Mouse (Mus musculus): ENCODE data around the gene Vipr2. TPM values are rescaled to one million over a fixed set of nuclear protein-coding genes. Genes with fewer than 3 reads are reported as not detected.

The Vipr2 gene
- polyA plus RNA-seq, 2 experiments = 2.9 to 5.6 TPM

DNA sequence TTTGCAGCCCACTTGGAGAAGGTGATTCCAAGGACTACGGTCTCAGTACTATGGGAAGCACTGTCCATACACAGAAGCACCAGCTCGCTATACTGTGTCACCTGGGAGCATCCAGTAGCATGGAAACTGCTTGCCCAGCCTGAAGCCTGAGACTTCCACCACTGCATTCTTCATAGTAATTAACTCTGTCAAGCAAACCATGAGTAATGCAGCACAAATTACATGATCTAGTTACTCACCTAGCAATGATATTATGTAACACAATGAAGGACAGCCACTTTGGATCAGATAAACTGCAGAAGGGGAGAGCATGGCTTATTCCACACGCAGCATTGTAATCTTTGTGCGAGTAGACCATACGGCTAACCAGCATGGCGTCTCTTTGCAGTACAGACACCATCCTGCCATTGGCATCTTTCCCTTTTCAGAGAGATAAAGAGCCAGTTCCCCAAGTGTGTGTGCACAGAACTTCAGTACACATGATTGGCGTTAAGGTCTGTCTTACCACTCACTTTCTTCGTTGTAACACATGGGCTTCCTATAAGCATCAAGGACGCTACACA lies 75.4 kb downstream of the Vipr2 start:
- ATAC-seq (ENCODE audit: low FRiP score, low read depth) = no peak
- TF ChIP-seq POLR2A (IDR thresholded peaks at IDR 0.05; ENCODE audit: borderline replicate concordance, extremely low read depth, insufficient read depth, insufficient read length) = no peak
- H3K4me2 ChIP-seq (replicated peaks; ENCODE audit: low read depth, low read length, severe bottlenecking) = no peak overlapping the region
- H3K36me3 ChIP-seq (ENCODE audit: control insufficient read depth, insufficient read depth, low read length) = no peaks in the 10 kb centered on the region
- no peaks in the 10 kb centered on the region for H3K9me3 ChIP-seq (ENCODE audit: control insufficient read depth, low read length)
- 90% methylated on average over 9 of the region's 9 CpGs for WGBS
- no peak overlapping the region for H3K27ac ChIP-seq (replicated peaks; ENCODE audit: low read depth, low read length)
- no peak overlapping the region for H3K9ac ChIP-seq (ENCODE audit: low read depth, low read length, severe bottlenecking)
- no peak for DNase-seq (ENCODE audit: low spot score)
- no peak overlapping the region for H3K4me3 ChIP-seq (replicated peaks; ENCODE audit: low read length)
- H3K4me1 ChIP-seq (ENCODE audit: control insufficient read depth, insufficient read depth, low read length) = no peaks in the 10 kb centered on the region
- H3K27me3 ChIP-seq (ENCODE audit: control insufficient read depth, insufficient read depth, low read length) = no peaks in the 10 kb centered on the region

DNA sequence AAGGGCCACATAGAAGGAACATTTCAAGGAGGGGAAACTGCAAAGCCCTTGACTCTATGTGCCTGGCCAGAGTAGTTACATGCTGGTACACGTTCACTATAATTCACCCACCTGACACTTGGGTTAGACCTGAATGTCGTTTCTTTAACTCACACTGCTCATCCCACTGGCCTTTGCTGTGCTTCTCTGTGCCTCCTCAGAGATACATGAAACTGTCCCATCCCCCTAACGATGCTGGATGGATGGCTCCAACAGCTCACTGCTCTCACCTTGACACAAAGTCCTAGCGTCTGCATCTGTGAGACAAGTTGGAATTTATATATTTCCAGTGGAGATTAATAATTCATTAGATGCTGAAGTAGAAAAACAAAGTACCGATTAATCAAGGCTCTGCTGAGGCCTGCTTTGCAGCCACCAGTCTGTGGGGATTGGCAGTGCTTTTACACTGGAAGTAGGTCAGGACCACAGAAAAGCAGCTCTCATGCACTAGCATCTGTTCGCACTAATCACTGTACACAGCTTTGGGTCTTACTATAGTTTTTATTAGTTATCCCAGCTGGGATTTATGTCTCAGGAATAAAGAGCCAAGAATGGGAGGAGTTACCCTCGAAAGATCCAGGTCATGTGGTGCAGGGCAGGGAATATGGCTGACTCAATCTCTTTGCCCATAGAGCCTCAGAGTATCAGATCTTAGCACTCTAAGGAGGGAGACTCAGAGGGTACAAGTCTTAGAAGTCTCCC lies 79.4 kb downstream of the Vipr2 start:
- Histone ChIP-seq H3K4me3 (replicated peaks; ENCODE audit: low read length) (no peak overlapping the region), H3K9me3 (ENCODE audit: control insufficient read depth, low read length) (no peaks in the 10 kb centered on the region), H3K4me2 (replicated peaks; ENCODE audit: low read depth, low read length, severe bottlenecking) (no peak overlapping the region), H3K36me3 (ENCODE audit: control insufficient read depth, insufficient read depth, low read length) (no peaks in the 10 kb centered on the region), H3K27me3 (ENCODE audit: control insufficient read depth, insufficient read depth, low read length) (no peaks in the 10 kb centered on the region), H3K9ac (ENCODE audit: low read depth, low read length, severe bottlenecking) (no peak overlapping the region), H3K27ac (replicated peaks; ENCODE audit: low read depth, low read length) (no peak overlapping the region), H3K4me1 (ENCODE audit: control insufficient read depth, insufficient read depth, low read length) (no peaks in the 10 kb centered on the region)
- peak; percentile 34; the same call in 1 of the 2 replicates for ATAC-seq (ENCODE audit: low FRiP score, low read depth)
- 68% methylated on average over 7 of the region's 7 CpGs for WGBS
- TF ChIP-seq POLR2A (IDR thresholded peaks at IDR 0.05; ENCODE audit: borderline replicate concordance, extremely low read depth, insufficient read depth, insufficient read length) = no peak
- DNase-seq (ENCODE audit: low spot score) = no peak

DNA sequence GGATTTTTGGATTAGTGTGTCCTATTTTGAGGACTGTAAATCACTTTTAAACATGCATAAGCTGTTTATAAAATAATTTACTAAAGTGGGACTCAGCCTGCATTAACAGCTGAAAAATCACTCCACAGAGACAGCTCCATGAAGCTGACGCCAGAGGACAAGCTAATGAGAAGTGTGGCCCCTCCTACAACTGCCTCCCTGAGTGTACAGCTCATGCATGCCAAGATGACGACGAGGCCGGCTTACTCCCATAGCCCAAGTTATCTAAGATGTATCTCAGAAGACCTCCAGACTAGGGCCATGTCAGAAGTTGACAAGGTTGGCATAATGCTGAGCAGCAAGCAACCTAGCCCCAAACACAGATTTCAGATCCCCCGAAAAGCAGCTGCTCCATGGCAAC lies 81.7 kb downstream of the Vipr2 start:
- no peaks in the 10 kb centered on the region for H3K27me3 ChIP-seq (ENCODE audit: control insufficient read depth, insufficient read depth, low read length)
- WGBS = 72% methylated on average over 5 of the region's 5 CpGs
- no peaks in the 10 kb centered on the region for H3K4me1 ChIP-seq (ENCODE audit: control insufficient read depth, insufficient read depth, low read length)
- ATAC-seq (ENCODE audit: low FRiP score, low read depth) (no peak), DNase-seq (ENCODE audit: low spot score) (no peak)
- H3K9ac ChIP-seq (ENCODE audit: low read depth, low read length, severe bottlenecking) = no peak overlapping the region
- H3K36me3 ChIP-seq (ENCODE audit: control insufficient read depth, insufficient read depth, low read length) = no peaks in the 10 kb centered on the region
- no peak overlapping the region for H3K4me2 ChIP-seq (replicated peaks; ENCODE audit: low read depth, low read length, severe bottlenecking)
- no peak overlapping the region for H3K27ac ChIP-seq (replicated peaks; ENCODE audit: low read depth, low read length)
- no peak for TF ChIP-seq POLR2A (IDR thresholded peaks at IDR 0.05; ENCODE audit: borderline replicate concordance, extremely low read depth, insufficient read depth, insufficient read length)
- no peak overlapping the region for H3K4me3 ChIP-seq (replicated peaks; ENCODE audit: low read length)
- H3K9me3 ChIP-seq (ENCODE audit: control insufficient read depth, low read length) = no peaks in the 10 kb centered on the region

DNA sequence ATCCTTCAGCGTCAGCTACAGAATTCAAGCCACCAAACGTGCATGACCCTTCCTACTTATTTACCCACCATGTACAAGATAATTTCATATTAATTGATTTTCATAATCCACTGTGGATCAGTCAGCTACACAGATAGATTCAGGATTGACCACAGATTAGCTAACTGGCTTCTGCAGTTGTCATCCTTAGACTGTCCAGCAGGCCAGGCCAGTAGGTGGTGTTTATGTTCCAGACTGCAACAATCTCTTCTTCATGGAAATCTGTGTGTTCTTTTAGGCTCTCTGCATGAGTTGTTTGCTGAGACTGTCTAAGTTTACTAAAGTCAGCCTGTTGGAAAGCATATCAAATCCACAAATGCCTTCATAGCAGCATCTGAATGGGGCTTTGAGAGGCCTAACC lies 82.2 kb downstream of the Vipr2 start:
- DNase-seq (ENCODE audit: low spot score) = no peak
- H3K4me1 ChIP-seq (ENCODE audit: control insufficient read depth, insufficient read depth, low read length) = no peaks in the 10 kb centered on the region
- no peaks in the 10 kb centered on the region for H3K9me3 ChIP-seq (ENCODE audit: control insufficient read depth, low read length)
- no peak overlapping the region for H3K4me2 ChIP-seq (replicated peaks; ENCODE audit: low read depth, low read length, severe bottlenecking)
- H3K27me3 ChIP-seq (ENCODE audit: control insufficient read depth, insufficient read depth, low read length) = no peaks in the 10 kb centered on the region
- no peaks in the 10 kb centered on the region for H3K36me3 ChIP-seq (ENCODE audit: control insufficient read depth, insufficient read depth, low read length)
- no peak for TF ChIP-seq POLR2A (IDR thresholded peaks at IDR 0.05; ENCODE audit: borderline replicate concordance, extremely low read depth, insufficient read depth, insufficient read length)
- 85% methylated on average over 2 of the region's 2 CpGs for WGBS
- no peak overlapping the region for H3K9ac ChIP-seq (ENCODE audit: low read depth, low read length, severe bottlenecking)
- H3K27ac ChIP-seq (replicated peaks; ENCODE audit: low read depth, low read length) = no peak overlapping the region
- ATAC-seq (ENCODE audit: low FRiP score, low read depth) = no peak
- no peak overlapping the region for H3K4me3 ChIP-seq (replicated peaks; ENCODE audit: low read length)

DNA sequence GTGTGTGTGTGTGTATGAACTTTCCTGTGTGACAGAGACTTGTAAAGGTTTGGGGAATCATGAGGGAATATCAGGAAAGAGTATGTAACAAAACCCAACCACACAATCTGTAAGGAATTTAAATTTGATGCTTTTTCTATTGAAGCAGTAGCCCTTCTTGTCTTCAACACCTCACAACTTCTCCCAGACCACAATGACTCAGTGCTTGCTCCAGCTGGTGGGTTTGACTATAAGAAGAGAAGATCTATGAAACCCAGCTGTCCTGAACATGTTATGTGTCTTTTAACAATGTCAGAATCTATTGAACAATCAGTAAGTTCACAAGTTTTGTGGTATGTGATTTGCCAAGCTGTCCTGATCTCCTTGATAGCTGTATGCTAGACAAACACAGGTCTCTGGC lies 87.8 kb downstream of the Vipr2 start:
- DNase-seq (ENCODE audit: low spot score) = no peak
- no peak for TF ChIP-seq POLR2A (IDR thresholded peaks at IDR 0.05; ENCODE audit: borderline replicate concordance, extremely low read depth, insufficient read depth, insufficient read length)
- Histone ChIP-seq H3K4me3 (replicated peaks; ENCODE audit: low read length) (no peak overlapping the region), H3K36me3 (ENCODE audit: control insufficient read depth, insufficient read depth, low read length) (no peaks in the 10 kb centered on the region), H3K27ac (replicated peaks; ENCODE audit: low read depth, low read length) (no peak overlapping the region), H3K4me1 (ENCODE audit: control insufficient read depth, insufficient read depth, low read length) (no peaks in the 10 kb centered on the region), H3K27me3 (ENCODE audit: control insufficient read depth, insufficient read depth, low read length) (no peaks in the 10 kb centered on the region), H3K4me2 (replicated peaks; ENCODE audit: low read depth, low read length, severe bottlenecking) (no peak overlapping the region), H3K9me3 (ENCODE audit: control insufficient read depth, low read length) (no peaks in the 10 kb centered on the region), H3K9ac (ENCODE audit: low read depth, low read length, severe bottlenecking) (no peak overlapping the region)
- ATAC-seq (ENCODE audit: low FRiP score, low read depth) = no peak

Measured in limb, embryonic 14.5 days (tissue).